Mouse (Mus musculus): ENCODE data around the gene Ppp2r2d. TPM values are rescaled to one million over a fixed set of nuclear protein-coding genes. Genes with fewer than 3 reads are reported as not detected.

Gene Ppp2r2d
- 8.9 and 9.7 TPM in 2 replicates for polyA plus RNA-seq (2015; fragmentation: Nextera tagmentation; extraction: Ambion mirVana)

GRCm38 (mm10) chr7:138845544-138846391 is at the start of gene Ppp2r2d, which contains the start of gene Mapk1ip1:
TSS of gene Ppp2r2d (plus strand) at chr7:138846079.
TSS of gene Mapk1ip1 (minus strand) at chr7:138846273.
- peak within 1 kb of the TSS; percentile 97 for H3K27ac ChIP-seq (ENCODE audit: low read length)
- H3K27me3 ChIP-seq (replicated peaks; ENCODE audit: control insufficient read depth, insufficient read depth, low read length) = no peaks in the 10 kb centered on the region
- no peaks in the 10 kb centered on the region for H3K9me3 ChIP-seq (ENCODE audit: control insufficient read depth, low read length)
- H3K4me1 ChIP-seq (ENCODE audit: control insufficient read depth, insufficient read depth, low read length) = peaks cover 22% of the 10 kb centered on the region
- peak within 1 kb of the TSS; percentile 89 for H3K4me2 ChIP-seq (ENCODE audit: low read depth, low read length)
- WGBS = under 1% methylated on average over 51 of the region's 51 CpGs
- H3K36me3 ChIP-seq (ENCODE audit: control insufficient read depth, insufficient read depth, low read length) = no peaks in the 10 kb centered on the region
- peak; percentile 97 for ATAC-seq
- peak within 1 kb of the TSS; percentile 98 for H3K9ac ChIP-seq (ENCODE audit: low read depth, low read length)
- H3K4me3 ChIP-seq (ENCODE audit: low read length) = peak within 1 kb of the TSS; percentile 98

- H3K36me3 ChIP-seq (ENCODE audit: control insufficient read depth, insufficient read depth, low read length) = no peaks in the 10 kb centered on the region
- no peak overlapping the region for H3K27ac ChIP-seq (ENCODE audit: low read length)
- H3K4me1 ChIP-seq (ENCODE audit: control insufficient read depth, insufficient read depth, low read length) = no peaks in the 10 kb centered on the region
- H3K9me3 ChIP-seq (ENCODE audit: control insufficient read depth, low read length) = peaks cover 3% of the 10 kb centered on the region; the same call in 1 of the 2 replicates
- no peak overlapping the region for H3K4me3 ChIP-seq (ENCODE audit: low read length)
- no peak overlapping the region for H3K9ac ChIP-seq (ENCODE audit: low read depth, low read length)
- H3K27me3 ChIP-seq (replicated peaks; ENCODE audit: control insufficient read depth, insufficient read depth, low read length) = no peaks in the 10 kb centered on the region
- 14% methylated on average over 4 of the region's 4 CpGs for WGBS
- no peak overlapping the region for H3K4me2 ChIP-seq (ENCODE audit: low read depth, low read length)
- ATAC-seq = no peak
Observed at GRCm38 (mm10) chr7:138803386-138803785, 42.5 kb upstream of the Ppp2r2d start.

- Histone ChIP-seq H3K9me3 (ENCODE audit: control insufficient read depth, low read length) (peaks cover 3% of the 10 kb centered on the region; the same call in 1 of the 2 replicates), H3K4me3 (ENCODE audit: low read length) (no peak overlapping the region), H3K36me3 (ENCODE audit: control insufficient read depth, insufficient read depth, low read length) (no peaks in the 10 kb centered on the region), H3K4me1 (ENCODE audit: control insufficient read depth, insufficient read depth, low read length) (no peaks in the 10 kb centered on the region), H3K27ac (ENCODE audit: low read length) (no peak overlapping the region), H3K4me2 (ENCODE audit: low read depth, low read length) (no peak overlapping the region), H3K27me3 (replicated peaks; ENCODE audit: control insufficient read depth, insufficient read depth, low read length) (no peaks in the 10 kb centered on the region), H3K9ac (ENCODE audit: low read depth, low read length) (no peak overlapping the region)
- WGBS = 88% methylated on average over 3 of the region's 3 CpGs
- ATAC-seq = no peak
Observed at GRCm38 (mm10) chr7:138807146-138807545, 38.7 kb upstream of the Ppp2r2d start.

- Histone ChIP-seq H3K9me3 (ENCODE audit: control insufficient read depth, low read length) (no peaks in the 10 kb centered on the region), H3K9ac (ENCODE audit: low read depth, low read length) (no peak overlapping the region), H3K36me3 (ENCODE audit: control insufficient read depth, insufficient read depth, low read length) (no peaks in the 10 kb centered on the region), H3K27ac (ENCODE audit: low read length) (no peak overlapping the region), H3K27me3 (replicated peaks; ENCODE audit: control insufficient read depth, insufficient read depth, low read length) (no peaks in the 10 kb centered on the region), H3K4me3 (ENCODE audit: low read length) (no peak overlapping the region), H3K4me2 (ENCODE audit: low read depth, low read length) (no peak overlapping the region), H3K4me1 (ENCODE audit: control insufficient read depth, insufficient read depth, low read length) (no peaks in the 10 kb centered on the region)
- WGBS = 59% methylated on average over 11 of the region's 11 CpGs
- ATAC-seq = no peak
Observed at GRCm38 (mm10) chr7:138813213-138813875, 32.5 kb upstream of the Ppp2r2d start.

- WGBS = 60% methylated on average over 4 of the region's 4 CpGs
- Histone ChIP-seq H3K9ac (ENCODE audit: low read depth, low read length) (no peak overlapping the region), H3K9me3 (ENCODE audit: control insufficient read depth, low read length) (no peaks in the 10 kb centered on the region), H3K4me3 (ENCODE audit: low read length) (no peak overlapping the region), H3K36me3 (ENCODE audit: control insufficient read depth, insufficient read depth, low read length) (no peaks in the 10 kb centered on the region), H3K27me3 (replicated peaks; ENCODE audit: control insufficient read depth, insufficient read depth, low read length) (no peaks in the 10 kb centered on the region), H3K4me2 (ENCODE audit: low read depth, low read length) (no peak overlapping the region), H3K4me1 (ENCODE audit: control insufficient read depth, insufficient read depth, low read length) (no peaks in the 10 kb centered on the region), H3K27ac (ENCODE audit: low read length) (no peak overlapping the region)
- no peak for ATAC-seq
Observed at GRCm38 (mm10) chr7:138818314-138818713, 27.6 kb upstream of the Ppp2r2d start.

GRCm38 (mm10) chr7:138824423-138824822 is 21.5 kb upstream of the Ppp2r2d start:
- Histone ChIP-seq H3K4me3 (ENCODE audit: low read length) (no peak overlapping the region), H3K27ac (ENCODE audit: low read length) (no peak overlapping the region), H3K4me1 (ENCODE audit: control insufficient read depth, insufficient read depth, low read length) (no peaks in the 10 kb centered on the region), H3K9ac (ENCODE audit: low read depth, low read length) (no peak overlapping the region), H3K9me3 (ENCODE audit: control insufficient read depth, low read length) (no peaks in the 10 kb centered on the region), H3K4me2 (ENCODE audit: low read depth, low read length) (no peak overlapping the region), H3K27me3 (replicated peaks; ENCODE audit: control insufficient read depth, insufficient read depth, low read length) (no peaks in the 10 kb centered on the region), H3K36me3 (ENCODE audit: control insufficient read depth, insufficient read depth, low read length) (no peaks in the 10 kb centered on the region)
- no peak for ATAC-seq
- WGBS = 80% methylated on average over 6 of the region's 6 CpGs

GRCm38 (mm10) chr7:138824995-138825756 is 20.7 kb upstream of the Ppp2r2d start:
- no peak for ATAC-seq
- H3K4me1 ChIP-seq (ENCODE audit: control insufficient read depth, insufficient read depth, low read length) = no peaks in the 10 kb centered on the region
- no peak overlapping the region for H3K27ac ChIP-seq (ENCODE audit: low read length)
- H3K36me3 ChIP-seq (ENCODE audit: control insufficient read depth, insufficient read depth, low read length) = no peaks in the 10 kb centered on the region
- no peak overlapping the region for H3K4me2 ChIP-seq (ENCODE audit: low read depth, low read length)
- no peaks in the 10 kb centered on the region for H3K9me3 ChIP-seq (ENCODE audit: control insufficient read depth, low read length)
- 74% methylated on average over 19 of the region's 19 CpGs for WGBS
- H3K9ac ChIP-seq (ENCODE audit: low read depth, low read length) = no peak overlapping the region
- H3K4me3 ChIP-seq (ENCODE audit: low read length) = no peak overlapping the region
- H3K27me3 ChIP-seq (replicated peaks; ENCODE audit: control insufficient read depth, insufficient read depth, low read length) = no peaks in the 10 kb centered on the region

- H3K4me1 ChIP-seq (ENCODE audit: control insufficient read depth, insufficient read depth, low read length) = no peaks in the 10 kb centered on the region
Observed at GRCm38 (mm10) chr7:138827812-138828211, 18.1 kb upstream of the Ppp2r2d start.

GRCm38 (mm10) chr7:138835028-138835427 is 10.9 kb upstream of the Ppp2r2d start:
- Histone ChIP-seq H3K4me2 (ENCODE audit: low read depth, low read length) (no peak overlapping the region), H3K4me1 (ENCODE audit: control insufficient read depth, insufficient read depth, low read length) (no peaks in the 10 kb centered on the region), H3K36me3 (ENCODE audit: control insufficient read depth, insufficient read depth, low read length) (0 out of 2 replicates have a peak, but pooled peaks cover 3% of the 10 kb centered on the region), H3K27me3 (replicated peaks; ENCODE audit: control insufficient read depth, insufficient read depth, low read length) (no peaks in the 10 kb centered on the region), H3K9ac (ENCODE audit: low read depth, low read length) (no peak overlapping the region), H3K27ac (ENCODE audit: low read length) (no peak overlapping the region), H3K4me3 (ENCODE audit: low read length) (no peak overlapping the region), H3K9me3 (ENCODE audit: control insufficient read depth, low read length) (no peaks in the 10 kb centered on the region)
- 88% methylated on average over 3 of the region's 3 CpGs for WGBS
- ATAC-seq = no peak

More at GRCm38 (mm10) chr7:138827812-138828211, 18.1 kb upstream of the Ppp2r2d start:
- H3K9ac ChIP-seq (ENCODE audit: low read depth, low read length) = no peak overlapping the region
- H3K4me3 ChIP-seq (ENCODE audit: low read length) = no peak overlapping the region
- H3K9me3 ChIP-seq (ENCODE audit: control insufficient read depth, low read length) = no peaks in the 10 kb centered on the region
- 14% methylated on average over 11 of the region's 11 CpGs for WGBS
- no peaks in the 10 kb centered on the region for H3K27me3 ChIP-seq (replicated peaks; ENCODE audit: control insufficient read depth, insufficient read depth, low read length)
- ATAC-seq = no peak
- H3K4me2 ChIP-seq (ENCODE audit: low read depth, low read length) = no peak overlapping the region
- no peak overlapping the region for H3K27ac ChIP-seq (ENCODE audit: low read length)
- H3K36me3 ChIP-seq (ENCODE audit: control insufficient read depth, insufficient read depth, low read length) = no peaks in the 10 kb centered on the region
